Mouse (Mus musculus) thymus, postnatal 25 days (tissue): ENCODE measurements at regions not wholly inside any gene's neighbourhood (a gene's known extent, or its start where the extent isn't known, plus 50 kb on each side); places are given as distances from the start of the nearest gene placed in this dataset.

Source experiments
- DNase-seq: peaks from one replicate; pipeline ENCODE4 v3.0.0; 2022

DNA sequence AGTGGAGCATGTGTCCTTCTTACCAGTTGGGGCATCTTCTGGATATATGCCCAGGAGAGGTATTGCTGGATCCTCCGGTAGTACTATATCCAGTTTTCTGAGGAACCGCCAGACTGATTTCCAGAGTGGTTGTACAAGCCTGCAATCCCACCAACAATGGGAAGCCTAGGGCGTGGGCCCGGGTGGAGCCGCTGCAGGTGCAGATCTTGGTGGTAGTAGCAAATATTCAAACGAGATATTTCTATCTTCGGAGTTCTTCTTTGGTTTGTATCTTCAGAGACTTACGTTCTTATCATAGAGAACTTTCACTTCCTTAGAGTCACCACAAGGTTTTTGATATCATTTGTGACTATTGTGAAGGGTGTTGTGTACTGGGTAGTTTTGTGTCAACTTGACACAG is 60.2 kb upstream of the Btbd35f28 start:
- peak; percentile 3 for DNase-seq
